Comparison of ENCODE assay signal across 14 mouse cellular contexts in the genomic region with DNA sequence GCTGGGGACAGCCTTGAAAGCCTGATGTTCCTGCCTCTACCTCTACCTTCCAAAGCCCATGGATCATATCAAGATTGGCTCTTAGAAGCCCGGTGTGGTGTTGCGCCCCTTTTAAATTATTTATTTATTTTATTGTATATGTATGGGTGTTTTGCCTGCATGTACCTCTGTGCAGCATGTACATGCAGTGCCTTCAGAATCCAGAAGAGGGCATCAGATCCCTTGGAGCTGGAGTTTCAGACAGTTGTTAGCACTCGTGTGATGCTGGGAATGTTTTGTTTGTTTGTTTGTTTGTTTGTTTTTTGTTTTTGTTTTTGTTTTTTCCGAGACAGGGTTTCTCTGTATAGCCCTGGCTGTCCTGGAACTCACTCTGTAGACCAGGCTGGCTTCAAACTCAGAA. TPM values are rescaled to one million over a fixed set of nuclear protein-coding genes. Genes with fewer than 3 reads are reported as not detected.
DNase-seq lines count a peak whose midpoint lies in the region; ATAC-seq and TF ChIP-seq lines count a peak whose summit lies in the region.
"Had no signal": no experiment of that assay in that cellular context is flagged by ENCODE, and none has a peak within 500 bp of the region (broad histone marks: within the 10 kb centered on the region; RNA-seq: fewer than 3 reads in every experiment).

No protein-coding gene starts in this region.

- no peaks in the 10 kb centered on the region for H3K79me2 ChIP-seq in CH12.LX (replicated peaks; ENCODE audit: control insufficient read depth, extremely low read depth, insufficient read depth, poor library complexity, severe bottlenecking)

- CTCF ChIA-PET in Patski (lab: Charles Lee): interaction anchor here (1.4 kb wide), 1 partner anchor 14 kb away, joined by 3 read pairs; no protein-coding TSS in a partner anchor

- no peaks in the 10 kb centered on the region for H3K9me3 ChIP-seq in CH12.LX (replicated peaks; ENCODE audit: low read length)
- H3K9me3 ChIP-seq: lung, embryonic 15.5 days had no signal

- H3K27me3 ChIP-seq in CH12.LX (replicated peaks) (no peaks in the 10 kb centered on the region), Patski (no peaks in the 10 kb centered on the region)
- H3K27me3 ChIP-seq: lung, embryonic 15.5 days had no signal

- intact Hi-C loops in left cerebral cortex, adult 2 months (cut with DNase I): no loop called here
- intact Hi-C loops in left cerebral cortex, postnatal 14 days (cut with DNase I): no loop called here

- H3K4me2 ChIP-seq in CH12.LX (ENCODE audit: insufficient read depth, low read depth, poor library complexity, severe bottlenecking): no peak overlapping the region
- H3K4me2 ChIP-seq: lung, embryonic 15.5 days had no signal

- H3K9ac ChIP-seq in CH12.LX (ENCODE audit: insufficient read depth, low read depth): no peak overlapping the region
- H3K9ac ChIP-seq: lung, embryonic 15.5 days had no signal

- dilution Hi-C loops in CH12.LX (cut with MboI; ENCODE audit: extremely low pct_ligation_motif_present, extremely low pct_unique_long_range_greater_than_20kb, low sequenced_read_pairs): no loop called here

- no peaks in the 10 kb centered on the region for H3K36me3 ChIP-seq in CH12.LX (replicated peaks in 1 of 2; ENCODE audit: control insufficient read depth in 1 of 2, insufficient read depth in 1 of 2, low read length in 1 of 2)
- H3K36me3 ChIP-seq: lung, embryonic 15.5 days had no signal

- TF ChIP-seq POLR2A in CH12.LX (IDR thresholded peaks at IDR 0.05; ENCODE audit: low read depth, low read length): no peak

- TF ChIP-seq CTCF in left cerebral cortex, adult 2 months (IDR thresholded peaks at IDR 0.05): peak; percentile 37
- TF ChIP-seq CTCF in CH12.LX (conservative IDR thresholded peaks at IDR 0.05 in 1 of 2, IDR thresholded peaks at IDR 0.05 in 1 of 2; ENCODE audit: low read depth in 2 of 2, low read length in 2 of 2) (peak in 1 of 2 experiments; percentile 41; a peak in 2 of 4 replicates), Patski (IDR thresholded peaks at IDR 0.05) (peak; percentile 65)

- no peak for DNase-seq in left cerebral cortex, adult 2 months (ENCODE audit: extremely low spot score in 1 of 2, low spot score in 2 of 2)
- DNase-seq in left cerebral cortex, postnatal 14 days (ENCODE audit: low spot score in 2 of 2): no peak
- DNase-seq in CH12.LX (ENCODE audit: extremely low read depth) (peak; percentile 17), Patski (ENCODE audit: low read depth, low spot score) (no peak)
- DNase-seq in naive thymus-derived CD4-positive, alpha-beta T cell, adult 2 months (ENCODE audit: low read depth): peak; percentile 46
- DNase-seq in ovary, adult 18-20 months (ENCODE audit: low spot score): no peak
- DNase-seq in heart, adult 9 months (ENCODE audit: low spot score in 2 of 2): no peak
- DNase-seq: cerebellum, adult 9-11 months; gastrocnemius, postnatal 14 days; kidney, adult 8-10 months; right cerebral cortex, postnatal 25 days had no signal

- ATAC-seq in Patski: no peak
- no peak for ATAC-seq in monocyte, adult 5-6 weeks (replicated peaks; ENCODE audit: insufficient number of reproducible peaks, low FRiP score, low TSS enrichment, poor library complexity, severe bottlenecking)

- no peak overlapping the region for H3K27ac ChIP-seq in left cerebral cortex, adult 2 months
- no peak overlapping the region for H3K27ac ChIP-seq in CH12.LX (ENCODE audit: insufficient read depth, low read depth)
- H3K27ac ChIP-seq: lung, embryonic 15.5 days had no signal

- POLR2A ChIA-PET in Patski (lab: Charles Lee): no interaction called here

- TF ChIP-seq RAD21 in CH12.LX (IDR thresholded peaks at IDR 0.05; ENCODE audit: low read depth, low read length): peak; percentile 34

- H3K4me1 ChIP-seq in CH12.LX (ENCODE audit: control insufficient read depth in 1 of 2, insufficient read depth in 2 of 2): no peaks in the 10 kb centered on the region
- H3K4me1 ChIP-seq: lung, embryonic 15.5 days had no signal

- no peak for TF ChIP-seq EP300 in CH12.LX (IDR thresholded peaks at IDR 0.05; ENCODE audit: low read length)

- in situ Hi-C loops in CH12.LX (cut with MboI; ENCODE audit: low pct_ligation_motif_present, low pct_unique_long_range_greater_than_20kb, low sequenced_read_pairs) (no loop called here), Patski (cut with MboI; ENCODE audit: low pct_unique_long_range_greater_than_20kb) (no loop called here)

- no peak overlapping the region for H3K4me3 ChIP-seq in left cerebral cortex, adult 2 months
- H3K4me3 ChIP-seq in CH12.LX (replicated peaks in 1 of 3; ENCODE audit: low read depth in 2 of 3, low read length in 2 of 3, poor library complexity in 1 of 3): no peak overlapping the region
- H3K4me3 ChIP-seq: lung, embryonic 15.5 days; myocyte had no signal

TF ChIP-seq in CH12.LX, 34 proteins besides CTCF, POLR2A, EP300 and RAD21:
- no peak for TF ChIP-seq MYC (IDR thresholded peaks at IDR 0.05; ENCODE audit: low read depth, low read length)
- no peak for TF ChIP-seq ZC3H11A (IDR thresholded peaks at IDR 0.05; ENCODE audit: low read depth, low read length)
- TF ChIP-seq ZMIZ1 (IDR thresholded peaks at IDR 0.05; ENCODE audit: low read depth, low read length): no peak
- peak; percentile 32; the same call in 1 of the 2 replicates for TF ChIP-seq SMC3 (IDR thresholded peaks at IDR 0.05; ENCODE audit: low read depth, low read length)
- TF ChIP-seq GABPA (IDR thresholded peaks at IDR 0.05; ENCODE audit: insufficient replicate concordance, low read depth, low read length): no peak
- no peak for TF ChIP-seq HCFC1 (IDR thresholded peaks at IDR 0.05; ENCODE audit: low read depth, low read length)

RNA-seq across cellular contexts. Expression of a gene that starts 18.5 kb away (rescaled TPM):
- total RNA-seq in left cerebral cortex, adult 2 months (2021): 1 to 10 TPM; 2.4 to 2.5 TPM
- total RNA-seq in left cerebral cortex, postnatal 14 days (2021): 1 to 10 TPM; 4.0 to 4.8 TPM
- total RNA-seq in CH12.LX (2012; rRNA removed) (not detected in 2 replicates), CH12.LX (2014; rRNA removed) (not detected in 2 replicates)
- polyA plus RNA-seq in CH12.LX (2012; ENCODE audit: insufficient read length, low read depth) (not detected in 2 replicates), Patski (2021) (9.4 TPM)
- total RNA-seq in monocyte, adult 5-6 weeks (2017): not detected in 3 replicates

Comparison
In these comparisons a context has a peak if more than half of its experiments do, and no peak if none do; other contexts are left out.
1. DNase-seq: peak in CH12.LX (single experiment) and naive thymus-derived CD4-positive, alpha-beta T cell, adult 2 months (single experiment); none in left cerebral cortex, adult 2 months (0 of 2), left cerebral cortex, postnatal 14 days (0 of 2), Patski (single experiment), ovary, adult 18-20 months (single experiment) and heart, adult 9 months (0 of 2).